Mouse (Mus musculus) right cerebral cortex, postnatal 36 days (tissue): ENCODE measurements around the gene Gm44596.
A peak's percentile ranks its signal among the peaks of the same experiment; 100 is the strongest.

Experiments used
- DNase-seq, 2 experiments: peaks; one replicate each; pipeline ENCODE4 v3.0.0; 2022; ENCODE audit warnings: low spot score in 2 of 2, mixed read lengths in 1 of 2

Gm44596 gene

DNA sequence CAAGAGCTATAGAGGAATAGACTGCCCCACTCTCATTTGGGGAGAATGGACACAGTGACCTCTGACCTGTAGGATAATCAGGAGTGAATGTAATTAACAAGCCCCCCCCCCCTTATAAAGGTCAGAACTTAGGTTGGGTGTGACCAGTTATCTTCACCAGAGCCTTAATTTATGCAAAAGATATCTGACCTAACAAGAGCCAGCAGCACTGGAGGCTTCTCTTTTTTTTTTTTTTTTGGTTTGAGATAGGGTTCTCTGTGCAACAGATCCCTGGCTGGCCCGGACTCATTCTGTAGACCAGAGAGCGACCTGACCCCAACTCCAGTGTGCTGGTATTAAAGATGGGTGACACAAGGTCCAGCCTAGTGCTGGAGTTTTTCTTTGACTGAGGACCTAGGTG is 54.0 kb downstream of the Gm44596 start:
- DNase-seq = no peak

- DNase-seq = no peak
These were observed 54.5 kb downstream of the Gm44596 start for GRCm38 (mm10) chr6:128429826-128430225.

DNA sequence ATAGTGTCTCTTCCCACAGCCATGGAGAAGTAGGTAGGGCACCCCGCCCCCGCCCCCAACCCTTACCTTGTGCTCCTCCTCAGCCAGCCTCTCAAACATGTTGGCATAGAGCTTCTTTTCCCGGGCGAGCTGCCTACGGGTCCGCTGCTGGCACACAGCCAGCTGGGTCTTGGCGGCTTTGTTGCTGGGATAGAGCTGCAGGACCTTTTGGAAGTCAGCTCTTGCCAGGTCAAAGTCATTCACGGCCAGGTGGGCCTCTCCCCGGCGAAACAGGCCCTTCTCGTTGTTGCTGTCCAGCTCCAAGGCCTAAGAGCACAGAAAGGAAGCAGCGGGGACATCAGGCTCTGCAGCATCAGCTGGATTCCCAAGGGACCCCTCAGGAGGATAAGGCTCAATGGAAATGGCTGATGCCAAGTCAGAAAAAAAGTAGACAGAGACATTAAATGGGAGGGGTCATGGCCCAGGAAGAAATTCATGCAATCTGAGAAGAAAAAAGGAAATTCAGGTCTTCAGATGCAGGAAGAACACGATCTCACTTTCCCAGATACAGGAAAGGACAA is 57.1 kb downstream of the Gm44596 start:
- no peak for DNase-seq

- DNase-seq = no peak
These were observed 58.3 kb downstream of the Gm44596 start for GRCm38 (mm10) chr6:128433566-128433965.

DNA sequence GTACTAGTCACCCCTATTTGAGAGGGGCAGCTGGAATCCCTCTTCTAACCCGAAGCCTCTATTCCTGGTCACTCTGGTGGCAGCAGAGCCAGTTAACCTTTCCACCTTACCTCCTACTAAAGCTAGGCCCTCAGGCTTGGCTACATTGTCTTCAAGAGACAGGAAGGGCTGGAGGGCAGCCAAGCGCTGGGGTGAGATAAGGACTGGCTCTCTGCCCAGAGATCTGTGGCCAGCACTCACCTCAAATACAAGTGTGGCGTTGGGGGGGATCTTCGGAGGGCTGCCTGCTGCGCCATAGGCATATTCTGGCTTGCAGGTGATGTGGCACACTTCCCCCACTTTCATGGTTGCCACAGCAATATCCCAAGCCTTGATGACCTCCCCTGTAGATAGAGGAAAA is 60.2 kb downstream of the Gm44596 start:
- DNase-seq = no peak

GRCm38 (mm10) chr6:128436356-128437005 is 61.2 kb downstream of the Gm44596 start:
- DNase-seq = no peak

GRCm38 (mm10) chr6:128437288-128437687 is 62.0 kb downstream of the Gm44596 start:
- no peak for DNase-seq

- DNase-seq = peak; percentile 36 to 37
These were observed 62.5 kb downstream of the Gm44596 start for GRCm38 (mm10) chr6:128437731-128438316.

DNA sequence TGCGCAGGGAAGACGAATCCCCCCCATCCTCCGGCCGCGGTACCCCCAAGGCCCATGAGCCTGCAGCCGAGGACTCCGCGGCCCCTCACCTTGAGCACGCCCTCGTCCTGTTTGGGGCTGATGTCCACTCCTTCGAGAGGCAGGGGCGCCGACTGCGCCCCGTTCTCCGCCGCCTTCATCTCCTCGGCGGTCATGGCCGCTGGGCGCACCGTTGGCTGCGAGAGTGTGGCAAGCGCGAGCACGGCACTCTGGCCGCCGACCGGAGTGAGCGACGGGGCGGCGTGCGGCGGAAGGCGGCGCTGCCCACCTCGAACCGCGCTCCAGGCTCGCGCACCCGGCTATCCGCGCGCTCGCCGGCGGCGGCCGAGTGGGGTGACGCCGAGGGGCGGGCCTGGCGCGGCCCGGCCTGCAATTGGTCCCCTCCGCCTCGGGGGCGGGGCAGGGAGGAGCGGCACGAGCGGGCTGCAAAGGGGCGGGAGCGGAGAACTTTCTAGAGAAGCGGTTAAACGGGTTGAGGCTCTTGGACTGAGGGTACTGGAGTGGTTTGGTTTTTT is 63.1 kb downstream of the Gm44596 start, which contains the start of gene Fkbp4:
Gene Fkbp4, minus strand, starts transcription at position 361 of the 554 bp plus-strand sequence.
- peak; percentile 87 to 89 for DNase-seq

DNA sequence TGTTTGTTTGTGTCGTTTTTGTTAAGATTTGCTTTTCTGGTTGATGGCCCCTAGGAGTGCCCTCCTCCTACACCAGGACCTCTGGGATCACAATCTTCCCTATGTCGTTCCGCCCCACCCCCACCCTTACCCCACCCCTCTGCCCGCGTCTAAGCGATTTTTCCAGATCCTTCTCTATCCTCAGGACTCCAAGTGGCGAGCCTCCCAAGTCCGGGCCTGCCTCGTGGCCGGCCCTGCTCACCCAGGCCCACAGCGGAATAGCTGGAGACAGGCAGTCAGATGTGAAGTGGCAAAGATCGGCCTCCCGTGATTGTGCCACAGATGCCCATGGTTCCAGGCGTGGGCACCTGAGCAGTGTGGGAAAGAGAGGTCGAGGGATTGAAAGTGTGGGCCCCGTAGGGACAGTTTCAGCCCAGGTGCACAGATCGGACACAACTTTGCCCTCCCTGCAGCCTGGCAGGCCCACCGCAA is 63.6 kb downstream of the Gm44596 start:
- DNase-seq = no peak

DNA sequence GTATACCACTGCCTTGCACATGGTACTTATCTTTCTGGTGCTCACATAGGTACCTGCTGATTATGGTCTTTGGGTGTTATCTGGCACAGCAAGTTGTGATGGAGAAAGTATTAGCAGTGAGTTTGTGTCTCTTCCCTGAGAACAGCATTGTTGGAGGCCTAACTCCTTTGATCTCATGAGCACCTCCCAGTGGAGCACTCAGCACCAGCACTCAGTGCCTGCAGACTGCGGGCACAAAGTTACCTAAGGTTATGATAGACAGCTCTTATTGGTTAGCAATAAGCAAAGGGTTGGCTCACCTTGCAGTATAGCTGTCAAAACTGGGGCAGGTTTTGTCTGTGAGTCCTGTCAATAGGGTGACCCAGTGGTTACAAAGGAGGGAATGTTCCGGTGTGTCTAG is 64.9 kb downstream of the Gm44596 start:
- no peak for DNase-seq

DNA sequence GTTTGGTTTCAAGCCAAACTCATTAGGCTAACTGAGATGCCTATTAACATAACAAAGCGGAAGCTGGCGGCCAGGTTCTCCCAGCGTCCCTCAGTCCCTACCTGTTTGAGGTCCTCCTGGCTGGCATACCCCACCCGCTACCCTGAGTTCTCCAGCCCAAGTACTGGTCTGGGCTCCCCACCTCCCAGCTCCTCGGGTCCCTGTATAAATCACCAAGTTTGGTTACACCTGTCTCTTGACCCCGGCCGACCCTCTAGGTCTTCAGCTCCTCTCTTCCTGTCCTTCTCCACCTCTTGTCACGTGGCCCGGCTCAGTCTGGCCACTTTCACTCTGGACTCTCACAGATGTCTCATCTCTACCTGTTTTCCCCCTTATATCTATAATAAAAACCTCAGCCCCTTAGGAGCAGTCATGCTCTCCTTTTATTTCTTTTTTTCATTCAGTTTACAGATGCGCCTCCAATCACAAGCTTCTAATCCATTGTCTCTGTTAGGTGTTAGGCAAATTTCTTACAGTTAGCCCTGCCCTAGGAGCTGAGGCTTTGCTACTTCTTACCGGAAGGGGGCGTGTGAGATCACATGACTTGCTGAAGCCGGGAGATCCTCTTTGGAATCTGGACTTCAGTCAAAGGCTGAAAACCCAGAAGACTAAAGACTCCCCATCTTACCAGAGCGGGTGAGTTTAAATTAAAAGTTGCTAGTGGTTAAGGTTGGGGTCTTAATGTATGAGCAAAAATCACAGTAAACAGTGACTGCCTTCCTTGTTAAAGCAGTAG is 70.6 kb downstream of the Gm44596 start:
- no peak for DNase-seq

DNA sequence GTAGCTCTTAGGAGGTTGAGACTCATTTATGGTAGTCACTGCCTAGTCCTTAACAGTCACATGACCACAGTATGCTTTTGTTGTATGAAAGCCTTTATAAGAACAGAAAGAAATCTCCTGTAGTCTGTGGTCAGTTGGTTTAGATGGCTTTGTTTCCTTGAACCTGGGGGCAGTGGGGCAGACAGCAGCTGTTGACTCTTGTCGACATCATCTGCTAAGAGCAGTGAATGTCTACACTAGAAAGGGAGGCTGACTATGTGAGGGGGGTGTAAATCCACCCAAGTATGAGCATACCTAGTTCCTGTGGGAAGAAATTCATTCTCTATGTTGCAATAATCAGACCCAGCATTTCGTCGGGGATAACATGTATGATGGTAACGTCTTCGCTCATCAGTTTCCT is 71.8 kb downstream of the Gm44596 start:
- DNase-seq = no peak

GRCm38 (mm10) chr6:128455835-128456605 is 80.7 kb downstream of the Gm44596 start:
- DNase-seq = no peak
